Mouse (Mus musculus) Patski (cell line): Measurements from ENCODE around the gene Ldlrad3. TPM values are rescaled to one million over a fixed set of nuclear protein-coding genes. Genes with fewer than 3 reads are reported as not detected.

Experiments used
- ATAC-seq: fragments of 100-300 bp; one replicate; pipeline ENCODE4 v1.8.0; 2021
- CTCF ChIA-PET: fragments of 350-600 bp; sonication (Branson Sonifier 250); formaldehyde crosslinking; loops from one replicate; lab custom pipeline; 2022; ENCODE audit warnings: inconsistent platforms; lab: Charles Lee
- POLR2A ChIA-PET: fragments of 350-600 bp; sonication (Branson Sonifier 250); formaldehyde crosslinking; loops from one replicate; lab custom pipeline; 2022; ENCODE audit warnings: antibody characterized with exemption, inconsistent platforms; lab: Charles Lee
- DNase-seq: peaks from one replicate; pipeline ENCODE4 v3.0.0-alpha.2; 2011; ENCODE audit warnings: low read depth, low spot score
- H3K27me3 ChIP-seq: fragments of 371-371 bp; one replicate; pipeline ENCODE4 v1.5.1; 2021
- CTCF ChIP-seq: fragments of 100-300 bp; IDR thresholded peaks from one replicate; pipeline ENCODE4 v1.5.1; 2021
- in situ Hi-C: fragments of 300-500 bp; cut with MboI; formaldehyde crosslinking; loops from 3 replicates; pipeline ENCODE4 v1.11.1; 2018; ENCODE audit warnings: low pct_unique_long_range_greater_than_20kb, mixed read lengths
- polyA plus RNA-seq: library from polyadenylated mRNA; unstranded; gene quantifications from one replicate; pipeline ENCODE4 v1.2.3, GENCODE M21; 2021

Gene Ldlrad3
- polyA plus RNA-seq, 1 experiment from 2014 or later = 8.1 TPM

GRCm38 (mm10) chr2:102003776-102004264 is 182.4 kb downstream of the Ldlrad3 start:
- POLR2A ChIA-PET = no interaction called here
- ATAC-seq (no peak), DNase-seq (no peak)
- in situ Hi-C loops = no loop called here
- TF ChIP-seq CTCF = no peak
- H3K27me3 ChIP-seq = no peaks in the 10 kb centered on the region
- CTCF ChIA-PET = interaction anchor here (1.4 to 2.3 kb wide), 2 partner anchors 12 to 21 kb away, joined by 4 to 5 read pairs; no protein-coding TSS in a partner anchor

- DNase-seq (no peak), ATAC-seq (no peak)
- no peak for TF ChIP-seq CTCF
- in situ Hi-C loops = no loop called here
- POLR2A ChIA-PET = interaction anchor here (0.5 kb wide), 1 partner anchor 22 kb away, joined by 3 read pairs; no protein-coding TSS in a partner anchor
- CTCF ChIA-PET = interaction anchor here (1.0 to 2.3 kb wide), 4 partner anchors 11 to 26 kb away, joined by 3 to 5 read pairs (median 4); no protein-coding TSS in a partner anchor
- H3K27me3 ChIP-seq = no peaks in the 10 kb centered on the region
Measured at GRCm38 (mm10) chr2:102002974-102003775, 183.0 kb downstream of the Ldlrad3 start.

- no peak for TF ChIP-seq CTCF
- ATAC-seq (no peak), DNase-seq (no peak)
- no peaks in the 10 kb centered on the region for H3K27me3 ChIP-seq
- POLR2A ChIA-PET = no interaction called here
- CTCF ChIA-PET = interaction anchor here (1.0 to 2.3 kb wide), 4 partner anchors 11 to 26 kb away, joined by 3 to 5 read pairs (median 4); no protein-coding TSS in a partner anchor
- in situ Hi-C loops = no loop called here
Measured at GRCm38 (mm10) chr2:102002408-102002973, 183.7 kb downstream of the Ldlrad3 start.

GRCm38 (mm10) chr2:102001661-102002060 is 184.5 kb downstream of the Ldlrad3 start:
- POLR2A ChIA-PET = no interaction called here
- CTCF ChIA-PET = interaction anchor here (1.1 to 1.8 kb wide), 2 partner anchors 12 to 16 kb away, joined by 3 to 5 read pairs; no protein-coding TSS in a partner anchor
- in situ Hi-C loops = no loop called here
- no peak for TF ChIP-seq CTCF
- H3K27me3 ChIP-seq = no peaks in the 10 kb centered on the region
- no peak for DNase-seq
- no peak for ATAC-seq

- ChIA-PET CTCF (no interaction called here), POLR2A (no interaction called here)
- DNase-seq (no peak), ATAC-seq (no peak)
- no peaks in the 10 kb centered on the region for H3K27me3 ChIP-seq
- no peak for TF ChIP-seq CTCF
- in situ Hi-C loops = no loop called here
Measured at GRCm38 (mm10) chr2:101998911-101999572, 187.1 kb downstream of the Ldlrad3 start.

- in situ Hi-C loops = no loop called here
- no peak for DNase-seq
- ChIA-PET CTCF (no interaction called here), POLR2A (no interaction called here)
- no peak for ATAC-seq
- TF ChIP-seq CTCF = no peak
- H3K27me3 ChIP-seq = no peaks in the 10 kb centered on the region
Measured at GRCm38 (mm10) chr2:101997013-101997412, 189.2 kb downstream of the Ldlrad3 start.

GRCm38 (mm10) chr2:101992574-101993310 is 193.4 kb downstream of the Ldlrad3 start:
- peak; percentile 65 for ATAC-seq
- POLR2A ChIA-PET = interaction anchor here (0.6 kb wide), 1 partner anchor 289 kb away, joined by 7 read pairs; no protein-coding TSS in a partner anchor
- H3K27me3 ChIP-seq = no peaks in the 10 kb centered on the region
- TF ChIP-seq CTCF = no peak
- CTCF ChIA-PET = interaction anchor here (1.0 to 1.5 kb wide), 4 partner anchors 11 to 560 kb away, joined by 3 to 4 read pairs (median 3); no protein-coding TSS in a partner anchor
- DNase-seq = no peak
- in situ Hi-C loops = no loop called here

GRCm38 (mm10) chr2:101991726-101992125 is 194.5 kb downstream of the Ldlrad3 start:
- ATAC-seq = no peak
- in situ Hi-C loops = no loop called here
- POLR2A ChIA-PET = no interaction called here
- no peak for TF ChIP-seq CTCF
- H3K27me3 ChIP-seq = no peaks in the 10 kb centered on the region
- CTCF ChIA-PET = interaction anchor here (1.1 to 1.5 kb wide), 3 partner anchors 12 to 561 kb away, joined by 3 to 4 read pairs (median 3); no protein-coding TSS in a partner anchor
- DNase-seq = no peak

- peak; percentile 67 for ATAC-seq
- no peaks in the 10 kb centered on the region for H3K27me3 ChIP-seq
- POLR2A ChIA-PET = interaction anchor here (1.1 kb wide), 1 partner anchor 19 kb away, joined by 3 read pairs; no protein-coding TSS in a partner anchor
- no peak for TF ChIP-seq CTCF
- CTCF ChIA-PET = interaction anchor here (1.1 kb wide), 1 partner anchor 16 kb away, joined by 5 read pairs; no protein-coding TSS in a partner anchor
- DNase-seq = no peak
- in situ Hi-C loops = no loop called here
Measured at GRCm38 (mm10) chr2:101986344-101987087, 199.7 kb downstream of the Ldlrad3 start.
